Mouse (Mus musculus): ENCODE results near the gene Fyb.
"Not testable (repeated sequence)": the region's sequence is repeated elsewhere in the genome, so short reads cannot be mapped to it uniquely, and the experiment has no call there.

Gene Fyb

DNA sequence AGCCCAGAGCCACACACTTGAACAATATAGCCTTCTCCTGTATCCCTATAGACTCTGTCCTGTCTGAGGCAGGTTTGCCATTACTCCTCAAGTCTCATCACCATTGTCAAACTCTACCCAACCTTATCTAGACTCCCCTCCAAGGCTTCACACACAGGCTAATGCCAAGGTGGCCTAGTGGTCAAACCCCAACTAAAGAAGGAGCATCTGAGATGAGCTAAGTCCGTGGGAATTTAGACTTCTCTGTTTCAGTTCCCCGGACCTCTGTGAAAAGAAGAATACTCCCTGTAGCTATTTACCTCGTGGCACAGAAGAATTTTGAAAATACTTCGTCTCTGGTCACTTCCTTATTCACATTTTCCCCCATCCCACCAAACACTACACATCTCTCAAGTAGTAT is 39.5 kb downstream of the Fyb start:
- no peak for DNase-seq (ENCODE audit: low spot score in 2 of 2)

DNA sequence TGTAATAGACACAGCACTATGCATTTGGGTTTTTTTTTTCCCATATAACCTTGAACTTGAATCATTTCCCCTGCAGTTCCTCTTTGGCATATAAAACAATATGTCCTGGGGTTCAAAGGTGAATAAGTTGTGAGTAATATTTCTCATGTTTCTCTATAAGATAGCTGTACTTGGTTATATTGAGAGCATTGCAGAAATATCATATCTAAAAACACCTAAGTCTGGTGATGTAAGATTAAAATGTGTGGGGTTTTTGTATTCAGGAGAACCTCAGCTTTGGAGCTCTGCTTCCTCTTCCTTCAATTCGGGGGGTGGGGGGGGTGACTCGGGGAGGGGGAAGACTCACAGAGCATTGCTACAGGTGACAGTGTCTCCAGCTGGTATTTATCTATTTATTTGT is 40.0 kb downstream of the Fyb start:
- no peak for DNase-seq (ENCODE audit: low spot score in 2 of 2)

- DNase-seq (ENCODE audit: low spot score in 2 of 2): peak; percentile 25 to 38
Observed at GRCm38 (mm10) chr15:6564977-6565421, 42.3 kb downstream of the Fyb start.

- no peak for DNase-seq (ENCODE audit: low spot score in 2 of 2)
Observed at GRCm38 (mm10) chr15:6565873-6566272, 43.2 kb downstream of the Fyb start.

GRCm38 (mm10) chr15:6567993-6568392 is 45.3 kb downstream of the Fyb start:
- DNase-seq (ENCODE audit: low spot score in 2 of 2): no peak

DNA sequence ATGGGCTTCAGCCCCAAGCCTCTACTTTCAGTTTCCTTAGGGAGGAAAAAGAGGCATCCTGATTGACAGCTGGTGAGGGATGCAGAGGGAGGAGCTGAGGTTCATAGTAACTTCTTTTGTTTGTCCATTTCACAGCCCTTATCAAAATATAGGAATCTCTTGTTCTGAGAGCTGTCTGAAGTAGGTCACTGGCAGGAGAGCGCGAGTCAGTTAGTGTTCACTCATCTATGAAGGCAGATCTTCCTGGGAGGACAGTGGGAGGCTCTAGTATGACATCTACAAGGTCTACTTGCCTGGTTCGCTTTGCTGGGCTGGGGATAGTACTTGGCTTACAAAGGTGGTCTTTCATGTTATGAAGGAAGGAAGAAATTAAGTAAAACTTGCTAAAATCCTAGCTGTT is 46.0 kb downstream of the Fyb start:
- no peak for DNase-seq (ENCODE audit: low spot score in 2 of 2)

GRCm38 (mm10) chr15:6569074-6569473 is 46.4 kb downstream of the Fyb start:
- DNase-seq (ENCODE audit: low spot score in 2 of 2): no peak

DNA sequence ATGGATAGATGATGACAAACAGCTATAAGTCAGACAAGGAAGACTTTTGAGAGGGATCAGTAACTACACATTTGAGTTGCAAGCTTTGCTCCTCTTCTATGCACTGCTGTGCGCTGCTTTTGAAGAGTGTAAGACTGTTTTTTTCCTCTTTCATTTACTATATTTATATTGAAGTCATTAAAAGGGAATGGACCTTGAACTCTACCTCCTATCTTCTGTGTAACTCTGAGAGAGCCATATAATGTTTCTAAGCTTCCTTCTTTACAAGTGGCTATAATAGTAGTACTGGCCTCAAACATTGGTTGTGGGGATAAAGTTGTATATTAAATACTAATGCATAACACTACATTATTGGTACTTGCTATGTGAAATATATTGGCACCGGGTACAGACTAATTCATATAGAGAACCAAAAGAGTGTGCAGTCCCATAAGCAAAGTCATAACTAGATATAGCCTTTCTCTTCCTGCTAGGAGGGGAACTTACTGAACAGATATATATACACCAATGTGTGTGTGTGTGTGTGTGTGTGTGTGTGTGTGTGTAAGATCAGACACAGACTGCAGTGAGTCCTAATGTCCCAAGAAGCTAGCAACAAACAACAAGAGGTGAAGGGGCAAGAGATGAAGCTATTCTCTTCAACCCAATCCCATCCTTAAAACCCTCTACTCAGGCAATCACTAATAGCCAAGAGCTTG is 47.7 kb downstream of the Fyb start:
- DNase-seq (ENCODE audit: low spot score in 2 of 2): no peak

- DNase-seq (ENCODE audit: low spot score in 2 of 2): peak; percentile 16 to 67
Observed at GRCm38 (mm10) chr15:6570876-6571275, 48.2 kb downstream of the Fyb start.

- no peak for DNase-seq (ENCODE audit: low spot score in 2 of 2)
Observed at GRCm38 (mm10) chr15:6574283-6574960, 51.8 kb downstream of the Fyb start.

DNA sequence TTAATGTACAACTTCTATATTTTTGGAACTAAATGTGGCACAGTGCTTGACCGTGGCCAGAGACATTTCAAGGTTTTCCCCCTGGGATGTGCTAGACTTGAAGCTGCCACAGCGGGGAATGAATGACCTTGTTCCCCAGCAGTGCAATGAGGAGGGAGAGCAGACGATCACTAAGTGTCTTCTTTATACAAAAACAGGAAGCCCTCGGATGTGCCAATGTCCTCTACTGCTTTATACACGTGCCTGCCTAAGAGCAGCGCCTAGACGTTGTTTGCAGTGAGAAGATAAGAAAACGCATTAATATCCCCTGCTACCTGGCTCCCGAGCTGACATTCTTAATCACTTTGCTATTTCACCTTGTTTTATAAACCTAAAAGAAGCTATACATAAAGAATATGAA is 55.3 kb downstream of the Fyb start:
- DNase-seq (ENCODE audit: low spot score in 2 of 2): no peak

DNA sequence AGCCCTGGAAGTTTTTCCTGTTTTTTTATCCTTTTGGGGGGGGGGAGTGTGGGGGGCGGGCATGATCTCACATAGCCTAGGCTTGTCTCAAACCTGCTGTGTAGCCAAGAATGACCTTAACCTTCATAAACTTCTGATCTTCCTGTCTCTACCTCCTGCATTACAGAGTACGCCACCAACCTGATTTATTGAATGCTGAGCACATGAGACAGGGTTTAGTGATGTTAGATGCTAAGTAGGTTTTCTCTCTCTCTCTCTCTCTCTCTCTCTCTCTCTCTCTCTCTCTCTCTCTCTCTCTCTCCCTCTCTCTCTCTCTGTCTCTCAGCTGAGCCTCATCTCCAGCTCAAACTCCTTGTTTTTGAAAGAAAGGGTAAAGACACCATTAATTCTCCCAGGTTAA is 56.0 kb downstream of the Fyb start:
- no peak for DNase-seq (ENCODE audit: low spot score in 2 of 2)

- no peak for DNase-seq (ENCODE audit: low spot score in 2 of 2)
Observed at GRCm38 (mm10) chr15:6579194-6579768, 56.6 kb downstream of the Fyb start.

DNA sequence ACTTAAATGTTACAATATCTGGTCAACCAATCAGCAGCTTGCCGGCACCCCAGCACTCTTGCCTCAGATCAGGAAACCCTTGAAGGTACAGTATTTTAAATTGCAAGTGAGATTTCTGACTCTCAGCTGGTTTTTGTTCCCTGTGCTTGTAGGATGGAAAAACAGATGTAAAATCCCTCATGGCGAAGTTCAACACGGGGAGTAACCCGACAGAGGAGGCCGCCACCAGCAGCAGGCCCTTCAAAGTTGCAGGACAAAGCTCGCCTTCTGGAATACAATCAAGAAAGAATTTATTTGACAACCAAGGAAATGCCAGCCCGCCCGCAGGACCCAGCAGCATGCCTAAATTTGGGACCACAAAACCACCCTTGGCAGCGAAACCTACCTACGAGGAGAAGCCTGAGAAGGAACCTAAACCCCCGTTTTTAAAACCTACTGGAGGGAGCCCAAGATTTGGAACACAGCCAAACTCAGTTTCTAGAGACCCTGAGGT is 57.2 kb downstream of the Fyb start:
- DNase-seq (ENCODE audit: low spot score in 2 of 2): no peak

DNA sequence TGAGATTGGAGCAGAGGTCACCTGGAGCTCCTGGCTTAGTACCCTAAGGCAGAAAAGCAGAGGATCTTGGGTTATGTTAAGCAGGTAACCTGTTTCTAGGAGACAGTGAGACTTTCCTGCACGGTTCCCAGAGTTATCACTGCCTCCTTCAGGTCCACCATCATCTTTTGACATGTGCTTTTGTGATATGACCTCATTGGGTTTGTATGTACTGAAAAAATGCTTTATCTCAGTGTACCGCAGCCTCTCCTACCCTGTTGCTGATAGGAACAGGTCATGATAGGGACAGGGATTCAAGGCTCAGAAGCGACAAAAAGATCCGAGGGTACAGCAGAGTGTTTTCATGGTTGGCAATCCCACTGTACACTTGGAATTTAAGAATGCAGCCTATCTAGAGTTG is 62.0 kb downstream of the Fyb start:
- no peak for DNase-seq (ENCODE audit: low spot score in 2 of 2)

GRCm38 (mm10) chr15:6586351-6586750 is 63.7 kb downstream of the Fyb start:
- not testable (repeated sequence) for DNase-seq (ENCODE audit: low spot score in 2 of 2)

GRCm38 (mm10) chr15:6587526-6587925 is 64.9 kb downstream of the Fyb start:
- DNase-seq (ENCODE audit: low spot score in 2 of 2): no peak

- DNase-seq (ENCODE audit: low spot score in 2 of 2): no peak
Observed at GRCm38 (mm10) chr15:6588192-6588591, 65.5 kb downstream of the Fyb start.

GRCm38 (mm10) chr15:6590846-6591451 is 68.3 kb downstream of the Fyb start:
- DNase-seq (ENCODE audit: low spot score in 2 of 2): no peak

DNA sequence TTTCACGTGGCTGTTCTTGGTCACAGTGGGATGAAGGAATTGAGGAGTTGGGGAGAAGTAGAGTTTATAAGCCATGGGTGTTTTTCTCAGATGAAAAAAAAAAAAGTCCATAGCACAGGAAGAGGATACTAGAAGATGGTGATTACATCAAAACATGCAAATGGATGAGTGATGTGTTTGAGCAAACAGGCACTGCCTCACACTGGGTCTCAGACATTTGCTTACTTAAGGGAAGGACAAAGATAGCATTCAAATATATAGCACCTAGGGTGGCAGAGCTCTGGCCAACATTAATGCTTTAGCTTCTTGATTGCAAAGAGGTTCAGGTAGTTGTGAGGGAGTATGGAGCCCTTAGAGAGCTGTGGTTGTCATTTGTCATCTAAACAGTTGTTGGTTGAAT is 68.9 kb downstream of the Fyb start:
- no peak for DNase-seq (ENCODE audit: low spot score in 2 of 2)

- DNase-seq (ENCODE audit: low spot score in 2 of 2): no peak
Observed at GRCm38 (mm10) chr15:6592561-6593253, 70.1 kb downstream of the Fyb start.

- no peak for DNase-seq (ENCODE audit: low spot score in 2 of 2)
Observed at GRCm38 (mm10) chr15:6593254-6593623, 70.6 kb downstream of the Fyb start.
